Mouse (Mus musculus) mesoderm, embryonic 11.5 days (tissue): ENCODE results near the gene Retreg3.

Experiments used
- DNase-seq: peaks from one replicate; pipeline ENCODE4 v3.0.0-alpha.2; 2012; ENCODE audit warnings: low read depth, low spot score

Retreg3 gene

GRCm38 (mm10) chr11:101052751-101053473 lies 66.8 kb downstream of the Retreg3 start:
- no peak for DNase-seq

- DNase-seq = no peak
These were observed 68.1 kb downstream of the Retreg3 start for GRCm38 (mm10) chr11:101051617-101052016.

GRCm38 (mm10) chr11:101051051-101051493 lies 68.6 kb downstream of the Retreg3 start:
- DNase-seq = no peak

- no peak for DNase-seq
These were observed 69.3 kb downstream of the Retreg3 start for GRCm38 (mm10) chr11:101050359-101050758.

GRCm38 (mm10) chr11:101047502-101047901 lies 72.2 kb downstream of the Retreg3 start:
- no peak for DNase-seq

GRCm38 (mm10) chr11:101046440-101046839 lies 73.3 kb downstream of the Retreg3 start:
- no peak for DNase-seq
